Mouse (Mus musculus) retina, postnatal 1 day (tissue): ENCODE data around the gene Ptdss2.
A peak's percentile ranks its signal among the peaks of the same experiment; 100 is the strongest.

Experiments used
- DNase-seq: peaks from one replicate; pipeline ENCODE4 v3.0.0-alpha.2; 2012

Gene Ptdss2

DNA sequence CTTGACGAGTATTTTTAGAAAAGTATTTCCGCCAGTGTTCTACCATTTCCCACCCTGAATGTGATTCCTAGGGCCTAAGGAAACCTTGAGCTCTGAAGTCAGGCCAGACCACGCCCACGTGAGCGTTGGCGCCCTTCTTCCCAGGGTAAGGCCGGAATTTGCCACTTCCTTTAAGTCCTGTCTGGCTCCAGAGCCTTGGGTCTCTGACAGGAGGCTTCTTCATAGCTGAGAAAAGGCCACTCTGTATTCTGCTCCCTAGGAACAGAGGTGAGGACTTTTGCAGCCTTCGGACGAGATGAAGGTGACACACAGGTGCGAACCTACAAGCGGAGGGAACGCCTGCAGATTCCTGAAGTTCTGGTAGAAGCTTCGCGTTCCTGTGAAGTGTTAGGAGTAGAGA lies at the start of gene Ptdss2:
Ptdss2 (plus strand) TSS at position 138 of the 400 bp plus-strand sequence.
- no peak for DNase-seq

DNA sequence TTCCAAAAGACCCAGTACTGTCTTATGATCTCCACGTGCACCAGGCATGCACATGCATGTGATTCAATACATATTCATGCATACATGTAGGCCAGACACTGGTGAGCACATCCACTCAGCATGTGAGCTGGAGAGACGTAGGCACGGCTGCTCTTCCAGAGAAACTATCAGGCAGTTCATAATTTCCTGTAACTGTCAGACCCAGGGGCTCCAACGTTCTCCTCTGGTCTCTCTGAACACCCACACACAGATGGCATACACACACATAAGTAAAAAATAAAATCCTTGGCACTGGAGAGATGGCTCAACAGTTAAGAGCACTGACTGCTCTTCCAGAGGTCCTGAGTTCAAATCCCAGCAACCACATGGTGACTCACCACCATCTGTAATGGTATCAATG lies 48.4 kb upstream of the Ptdss2 start:
- no peak for DNase-seq

DNA sequence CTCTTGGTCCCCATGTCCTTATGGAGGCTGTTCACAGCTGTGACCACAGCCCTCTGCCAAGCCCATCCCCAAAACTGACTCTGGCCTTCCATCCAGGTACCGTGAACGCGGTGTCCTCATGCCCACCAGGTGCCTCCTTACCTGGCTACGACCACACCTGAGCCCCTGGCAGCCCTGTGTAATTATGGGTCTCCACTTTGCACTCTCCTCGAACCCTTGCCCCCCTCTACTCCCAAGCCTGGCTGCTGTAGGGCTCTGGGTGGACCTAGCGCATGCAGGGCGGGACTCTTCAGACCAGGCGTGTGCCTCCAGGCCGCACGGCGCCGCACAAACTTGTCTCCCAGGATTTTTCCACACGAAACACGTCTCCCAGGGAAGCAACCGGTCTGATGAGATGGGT lies 44.3 kb upstream of the Ptdss2 start, which contains the start of gene Pkp3:
Pkp3 (plus strand) TSS at position 378 of the 400 bp plus-strand sequence.
- no peak for DNase-seq

DNA sequence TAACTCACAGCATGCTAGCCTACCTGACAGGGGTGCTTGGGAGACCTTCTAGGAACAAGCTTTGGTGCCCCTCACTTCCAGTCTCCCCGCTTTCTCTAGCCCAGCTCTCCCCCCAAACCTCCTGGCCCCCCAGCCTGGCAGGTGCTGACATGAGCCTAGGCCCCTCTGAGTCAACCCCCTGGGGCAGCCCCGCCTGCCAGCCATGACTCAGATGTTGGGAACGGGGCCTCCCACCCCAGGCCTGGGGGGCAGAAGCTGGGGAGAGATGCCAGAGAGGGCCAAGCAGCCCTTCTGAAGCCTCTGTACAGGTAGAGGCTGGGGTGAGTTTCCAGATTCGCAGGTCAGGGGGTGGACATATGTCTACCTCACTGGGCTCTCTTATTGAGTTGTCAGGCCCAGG lies 43.3 kb upstream of the Ptdss2 start:
- DNase-seq = no peak

DNA sequence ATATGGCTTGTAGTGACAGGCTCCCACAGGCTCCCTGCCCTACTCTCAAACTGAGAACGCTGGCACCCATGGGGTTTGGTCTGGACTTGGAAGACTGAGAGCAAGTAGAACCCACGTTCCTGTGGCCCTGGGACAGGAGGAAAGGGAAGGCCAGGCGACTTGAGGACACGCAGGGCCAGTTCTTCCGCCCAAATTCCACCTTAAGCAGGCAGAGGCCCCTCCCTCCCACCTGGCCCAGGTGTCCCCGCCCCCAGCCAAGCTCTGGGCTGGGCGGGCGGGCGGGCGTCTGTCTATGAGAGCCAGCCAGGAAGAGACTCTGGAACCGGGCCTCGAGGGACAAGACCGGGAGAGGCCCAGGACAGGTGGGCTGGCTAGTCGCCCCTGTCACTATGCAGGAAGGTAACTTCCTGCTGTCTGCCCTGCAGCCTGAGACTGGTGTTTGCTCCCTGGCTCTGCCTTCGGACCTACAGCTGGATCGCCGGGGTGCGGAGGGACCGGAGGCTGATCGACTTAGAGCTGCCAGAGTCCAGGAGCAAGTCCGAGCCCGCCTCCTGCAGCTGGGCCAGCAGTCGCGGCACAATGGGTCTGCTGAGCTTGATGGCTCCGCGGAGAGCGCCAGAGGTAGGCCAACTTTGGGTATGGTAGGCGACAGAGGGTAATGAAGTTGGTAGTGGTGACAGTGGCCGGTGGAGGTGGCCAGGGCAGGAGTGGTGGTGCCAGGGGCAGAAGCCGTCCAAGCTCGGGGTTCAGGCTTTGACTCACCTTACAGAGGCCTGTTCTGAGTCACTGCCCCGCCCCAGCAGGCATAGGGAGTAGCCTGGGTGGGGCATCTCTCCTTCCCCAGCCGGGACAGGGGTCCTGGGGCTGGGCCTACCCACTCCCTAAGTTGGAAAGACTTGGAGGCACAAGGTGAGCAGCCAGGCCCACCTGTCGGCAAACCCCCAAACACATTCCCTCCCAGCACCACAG lies 42.4 kb upstream of the Ptdss2 start:
- DNase-seq = no peak

DNA sequence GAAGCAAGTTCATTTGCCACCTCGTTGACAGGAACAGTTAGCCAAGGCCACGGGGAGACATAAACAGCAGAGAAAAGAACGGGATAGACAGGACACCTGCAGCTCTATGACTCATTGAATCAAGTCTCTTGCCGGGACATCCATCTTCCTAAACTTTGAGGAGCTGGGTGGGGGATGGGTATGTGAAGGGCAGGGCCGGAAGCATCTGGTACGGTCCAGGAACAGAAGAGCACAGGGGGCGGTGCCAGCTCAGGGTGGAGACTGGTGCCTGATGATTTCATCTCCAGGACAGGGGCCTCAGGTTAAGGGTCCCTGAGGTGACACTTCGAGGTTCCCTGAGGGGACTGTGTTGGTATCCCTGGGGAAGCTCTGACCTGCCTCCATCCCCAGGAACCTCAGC lies 34.3 kb upstream of the Ptdss2 start:
- no peak for DNase-seq

DNA sequence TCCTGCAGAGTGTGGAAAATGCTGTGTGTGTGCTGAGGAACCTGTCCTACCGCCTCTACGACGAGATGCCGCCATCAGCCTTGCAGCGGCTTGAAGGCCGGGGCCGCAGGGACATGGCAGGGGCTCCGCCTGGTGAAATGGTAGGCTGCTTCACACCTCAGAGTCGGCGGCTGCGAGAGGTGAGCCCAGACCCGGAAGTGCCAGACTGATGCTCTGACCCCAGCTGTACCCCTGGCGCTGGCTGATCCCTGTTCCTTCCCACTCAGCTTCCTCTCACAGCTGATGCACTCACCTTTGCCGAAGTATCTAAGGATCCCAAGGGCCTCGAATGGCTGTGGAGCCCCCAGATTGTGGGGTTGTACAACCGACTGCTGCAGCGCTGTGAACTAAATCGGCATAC lies 33.7 kb upstream of the Ptdss2 start:
- DNase-seq = no peak

DNA sequence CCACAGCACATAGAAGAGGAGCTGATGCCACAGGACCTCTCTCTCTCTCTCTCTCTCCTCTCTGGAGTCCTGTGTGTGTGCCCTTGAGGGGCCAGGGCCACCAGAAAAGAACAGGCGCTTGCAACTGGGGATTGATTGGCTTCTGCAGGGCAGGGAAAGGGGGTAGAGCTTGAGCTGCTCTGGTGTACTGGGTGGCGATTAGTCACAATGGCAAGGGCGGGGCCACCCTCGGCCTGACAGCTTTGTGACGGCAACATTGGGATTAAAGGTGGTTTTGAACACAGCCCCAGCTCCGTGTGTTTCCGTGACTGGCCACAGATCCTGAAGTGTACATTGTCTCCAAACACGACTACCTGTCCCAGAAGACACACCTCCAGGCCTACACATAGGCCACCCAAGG lies 32.0 kb upstream of the Ptdss2 start:
- no peak for DNase-seq

DNA sequence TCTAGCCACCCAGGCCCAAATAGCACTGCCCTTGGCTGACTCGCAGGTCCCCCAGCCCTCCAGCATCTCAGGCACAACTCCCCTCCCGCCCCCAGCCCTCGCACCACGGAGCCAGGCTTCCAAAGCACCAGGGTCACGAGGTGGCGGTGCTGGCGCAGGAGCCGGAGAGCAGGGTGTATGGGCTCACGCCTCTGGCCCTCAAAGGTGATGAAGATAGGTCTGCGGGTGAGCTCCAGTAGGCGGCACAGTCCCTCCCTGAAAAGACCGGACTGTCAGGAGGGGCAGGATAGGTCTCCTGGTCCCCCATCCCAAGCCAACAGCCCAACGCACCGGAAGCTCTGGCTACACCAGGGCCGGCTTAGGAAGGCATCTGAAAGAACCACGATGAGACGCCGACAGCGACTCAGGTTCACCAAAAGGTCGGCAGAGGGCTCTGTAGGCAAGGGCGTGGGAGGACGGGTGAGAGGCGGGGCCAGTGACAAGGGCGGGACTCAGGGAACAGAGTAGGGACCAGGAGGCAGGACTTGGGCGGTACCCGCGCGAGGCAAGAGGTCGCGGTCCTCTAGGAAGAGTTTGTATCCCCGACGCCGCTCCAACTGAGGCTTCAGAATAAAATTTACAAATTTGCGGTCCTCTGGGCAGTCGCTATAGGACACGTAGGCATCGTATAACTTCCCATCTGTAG lies 30.0 kb upstream of the Ptdss2 start:
- peak; percentile 86 for DNase-seq

DNA sequence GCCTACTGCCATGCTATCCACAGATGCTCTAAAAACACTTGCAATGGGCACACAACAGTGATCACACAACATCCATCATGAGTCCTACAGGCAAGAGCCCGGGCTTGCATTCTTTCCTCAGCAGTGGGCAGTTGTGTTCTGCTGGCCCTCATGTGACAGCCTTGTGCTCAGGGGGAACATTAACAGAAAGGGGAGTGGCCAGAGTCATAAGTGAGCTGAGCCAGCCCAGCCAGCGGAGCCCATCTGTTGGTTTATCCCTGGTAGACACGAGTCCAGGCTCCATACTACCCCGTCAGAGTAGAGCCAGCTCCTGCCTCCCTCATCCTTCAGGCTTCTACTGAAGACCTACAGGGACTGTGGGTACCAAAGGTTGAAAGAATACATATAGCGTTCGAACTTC lies 28.2 kb upstream of the Ptdss2 start:
- DNase-seq = no peak

DNA sequence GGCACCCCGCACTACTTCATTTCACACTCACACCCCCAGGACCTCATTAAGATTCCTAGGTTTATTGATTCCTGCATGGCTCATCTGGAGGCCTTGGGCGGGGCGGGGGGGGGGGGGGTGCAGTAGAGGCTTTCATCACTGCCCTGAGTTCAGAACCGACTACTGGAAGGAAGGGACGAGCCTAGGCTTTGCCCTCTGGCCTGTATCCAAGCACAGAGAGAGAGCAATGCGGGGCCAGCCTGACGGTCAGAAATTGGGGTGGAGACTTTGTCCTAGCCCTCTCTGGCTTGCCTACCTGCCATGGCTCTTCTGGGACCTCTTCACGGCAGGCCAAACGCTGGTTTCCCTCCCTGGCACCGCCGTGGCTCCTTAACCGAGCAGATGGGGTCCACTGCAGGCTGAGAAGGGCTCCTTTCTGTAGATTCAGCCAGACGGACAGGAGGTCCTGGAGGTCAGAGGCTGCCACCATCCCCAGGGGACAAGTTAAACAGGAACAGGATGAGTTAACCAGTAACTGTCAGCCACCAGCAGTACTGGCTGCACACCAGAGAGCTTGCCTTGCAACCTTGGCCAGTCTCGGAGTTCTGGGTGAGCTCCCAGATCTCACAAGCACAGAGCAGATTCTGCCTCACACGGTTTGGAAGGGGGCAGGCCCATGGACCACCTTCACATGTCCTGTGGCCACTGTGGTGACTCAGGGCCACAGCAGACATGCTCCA lies 27.5 kb upstream of the Ptdss2 start:
- no peak for DNase-seq

DNA sequence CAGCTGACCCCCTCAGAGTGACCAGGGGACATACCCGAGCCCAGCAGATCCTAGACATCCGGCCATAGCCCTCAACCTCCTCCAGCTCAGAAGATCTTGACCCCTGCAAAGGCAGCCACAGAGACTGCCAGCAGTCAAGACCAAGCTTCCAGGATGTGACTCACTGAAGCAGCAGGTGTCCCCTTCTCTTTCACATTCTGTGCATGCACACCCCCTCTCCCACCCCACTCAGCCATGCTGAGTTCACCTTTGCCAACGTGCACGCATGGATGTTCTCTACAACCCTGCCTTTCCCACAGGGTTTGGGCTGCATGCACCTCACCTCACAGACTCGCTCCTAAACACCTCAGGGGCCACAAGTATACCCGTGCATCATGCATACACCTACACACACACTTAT lies 26.2 kb upstream of the Ptdss2 start:
- no peak for DNase-seq

DNA sequence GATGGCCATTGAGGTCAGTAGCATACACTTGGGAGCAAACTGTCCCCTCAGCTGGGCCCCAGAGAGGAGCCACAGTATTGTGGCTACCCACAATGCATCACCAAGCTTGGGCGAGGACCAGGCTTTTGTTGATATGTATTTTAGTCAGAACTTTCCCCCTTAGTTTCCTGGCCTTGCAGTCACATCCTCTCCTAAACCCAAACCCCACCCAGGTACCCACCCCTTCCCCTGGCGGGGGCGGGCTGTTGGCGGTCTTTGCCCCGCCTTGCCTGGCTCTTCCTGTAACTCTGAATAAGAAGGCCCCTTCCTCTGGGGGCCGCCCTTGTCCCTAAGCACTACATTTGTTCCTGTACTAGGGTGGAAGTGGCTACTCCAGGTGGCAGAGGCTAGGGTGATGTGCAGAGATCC lies 25.5 kb upstream of the Ptdss2 start:
- no peak for DNase-seq

DNA sequence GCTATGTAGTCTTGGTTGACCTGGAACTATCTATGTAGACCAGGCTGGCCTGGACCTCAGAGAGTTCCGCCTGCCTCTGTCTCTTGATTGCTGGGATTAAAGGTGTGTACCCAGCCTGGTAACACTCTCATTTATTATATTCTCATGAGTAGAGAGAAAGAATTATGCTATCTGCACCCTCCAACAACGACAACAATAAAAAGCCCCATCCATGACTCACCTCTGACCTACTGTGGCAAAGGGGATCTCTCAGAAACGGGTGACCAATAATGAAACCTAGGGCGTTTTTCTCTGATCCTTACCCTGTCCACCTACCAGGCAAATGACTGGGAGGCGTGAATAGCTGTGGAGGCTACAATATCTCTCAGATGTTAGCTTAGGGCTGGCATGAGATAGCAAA lies 25.0 kb upstream of the Ptdss2 start:
- DNase-seq = no peak

DNA sequence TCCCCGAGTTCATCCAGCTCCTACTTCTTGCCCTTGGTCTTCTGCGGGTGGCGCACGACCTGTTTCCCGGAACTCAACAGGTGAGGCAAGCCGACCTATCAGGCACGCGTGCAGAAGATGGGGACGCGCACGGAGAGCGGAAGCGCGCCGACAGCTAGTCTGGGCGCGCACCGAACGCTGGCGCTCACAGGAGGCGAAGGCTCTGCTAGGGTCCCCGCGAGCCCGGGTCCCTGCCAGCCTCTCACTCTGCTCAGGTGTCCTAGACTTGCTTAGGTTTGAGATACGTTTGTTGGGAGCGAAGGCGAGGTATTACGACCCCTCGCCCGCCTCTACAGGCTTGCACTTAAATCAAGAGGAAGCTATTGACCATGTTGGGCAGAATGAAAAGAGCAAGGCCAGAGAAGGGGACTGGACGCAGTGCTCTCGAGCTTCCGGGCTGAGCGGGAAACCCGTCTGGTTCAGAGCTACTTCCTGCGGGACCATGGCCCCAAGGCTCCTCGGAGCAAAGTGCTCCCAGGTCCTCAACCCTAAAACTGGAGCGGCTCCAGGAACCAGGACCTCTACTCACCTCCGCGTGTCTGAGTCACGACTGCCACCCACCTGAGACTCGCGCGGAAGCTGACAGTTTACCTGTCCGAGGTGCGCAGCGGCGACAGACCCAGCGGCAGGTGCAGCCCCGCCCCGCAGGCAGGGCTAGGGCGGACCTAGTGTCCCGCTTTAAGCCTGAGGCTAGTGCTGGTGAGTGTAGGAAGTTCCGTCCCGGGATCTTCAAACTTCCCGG lies 22.1 kb upstream of the Ptdss2 start, which contains the start of gene Sigirr:
Sigirr (minus strand) TSS at position 662 of the 781 bp plus-strand sequence.
- DNase-seq = peak; percentile 43

DNA sequence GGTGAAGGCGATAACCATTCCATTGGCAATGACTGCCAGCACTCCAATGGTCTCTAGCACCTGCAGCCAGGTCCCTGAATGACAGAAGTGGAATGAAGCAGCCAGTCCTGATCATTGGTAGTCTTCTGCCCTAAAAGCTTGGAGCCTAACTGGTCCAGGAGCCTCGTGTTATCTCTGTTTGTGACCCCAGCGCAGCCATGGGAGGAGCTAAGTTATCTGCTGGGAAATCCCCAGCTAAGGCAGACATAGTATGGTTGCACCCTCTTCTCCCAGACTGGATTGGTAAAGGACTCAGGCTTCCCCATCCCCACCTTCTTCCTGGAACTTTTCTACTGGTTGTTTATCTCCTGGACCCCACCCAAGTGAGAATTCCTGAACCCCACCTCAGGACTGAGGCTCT lies 19.0 kb upstream of the Ptdss2 start:
- no peak for DNase-seq

DNA sequence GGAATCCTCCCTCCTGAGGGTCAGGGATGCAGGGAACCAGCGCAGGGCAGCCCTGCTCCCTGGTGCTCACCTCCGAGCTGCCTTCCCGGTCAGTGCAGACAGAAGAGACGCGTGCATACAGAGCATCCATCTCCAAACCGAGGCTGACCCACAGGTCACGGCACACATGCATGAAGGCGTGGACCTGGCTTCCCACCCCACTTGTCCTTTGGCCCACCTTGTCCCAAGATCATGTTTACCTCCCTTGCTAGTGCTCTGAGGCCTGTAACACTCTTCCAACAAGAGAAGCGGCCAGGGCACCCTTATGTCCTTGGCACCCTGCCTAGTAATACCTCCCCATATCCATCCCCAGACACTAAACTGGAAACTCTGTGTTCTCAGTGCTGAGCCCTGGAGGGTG lies 6.3 kb upstream of the Ptdss2 start:
- DNase-seq = no peak

DNA sequence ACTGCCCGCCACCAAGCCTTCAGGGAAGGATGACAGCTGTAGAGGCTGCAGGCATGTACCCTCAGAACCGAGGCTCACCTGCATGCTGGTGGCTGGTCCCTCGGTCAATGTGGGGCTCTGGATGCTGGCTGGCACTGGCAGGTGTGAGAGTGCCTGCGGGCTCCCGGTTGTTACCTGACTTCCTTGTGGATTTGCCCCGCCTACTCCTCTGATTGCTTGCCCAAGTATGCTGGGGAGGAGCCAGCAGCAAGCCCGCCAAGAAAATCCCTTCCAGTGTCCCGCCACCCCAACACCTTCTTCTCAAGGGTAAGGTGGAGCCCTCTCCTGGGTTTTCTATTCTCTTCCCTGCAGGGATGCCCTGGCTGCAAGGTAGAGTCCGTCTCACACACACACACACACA lies 4.5 kb upstream of the Ptdss2 start, which contains the start of gene Ano9:
Ano9 (minus strand) TSS at position 171 of the 400 bp plus-strand sequence.
- no peak for DNase-seq

DNA sequence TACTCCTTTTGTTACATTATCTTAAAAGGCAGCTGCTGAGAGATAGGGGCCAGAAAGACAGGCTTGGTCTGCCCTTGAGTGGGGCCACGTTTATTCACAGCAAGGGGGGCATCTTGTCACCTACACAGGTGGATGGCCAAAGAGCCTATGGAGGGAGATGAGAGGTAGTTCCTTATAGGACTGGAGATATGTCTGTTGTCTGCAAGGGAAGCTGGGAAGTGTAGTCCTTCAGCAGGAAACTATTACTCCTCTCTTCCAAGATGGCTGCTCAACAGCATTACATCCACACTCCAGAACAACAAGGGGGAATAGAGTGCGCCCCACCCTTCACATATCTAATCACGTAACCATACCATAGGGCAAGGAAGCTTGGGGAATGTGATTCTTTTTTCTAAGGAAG lies 2.7 kb upstream of the Ptdss2 start:
- no peak for DNase-seq

DNA sequence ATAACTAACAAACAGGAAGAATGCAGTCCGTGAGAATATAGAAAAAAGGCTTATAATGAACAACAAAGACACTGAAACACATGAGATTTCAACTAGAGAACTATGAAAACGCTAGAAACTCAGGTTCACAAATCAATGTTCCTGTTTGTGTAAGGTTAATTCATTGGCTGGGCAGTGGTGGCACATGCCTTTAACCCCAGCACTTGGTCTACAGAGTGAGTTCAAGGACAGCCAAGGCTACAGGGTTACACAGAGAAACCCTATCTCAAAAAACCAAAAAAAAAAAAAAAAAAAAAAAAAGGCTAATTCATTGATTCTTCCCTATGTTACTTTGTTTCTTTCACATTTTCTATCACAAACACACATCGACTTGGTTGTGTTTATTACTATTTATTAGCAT lies 1.6 kb upstream of the Ptdss2 start:
- DNase-seq = no peak

DNA sequence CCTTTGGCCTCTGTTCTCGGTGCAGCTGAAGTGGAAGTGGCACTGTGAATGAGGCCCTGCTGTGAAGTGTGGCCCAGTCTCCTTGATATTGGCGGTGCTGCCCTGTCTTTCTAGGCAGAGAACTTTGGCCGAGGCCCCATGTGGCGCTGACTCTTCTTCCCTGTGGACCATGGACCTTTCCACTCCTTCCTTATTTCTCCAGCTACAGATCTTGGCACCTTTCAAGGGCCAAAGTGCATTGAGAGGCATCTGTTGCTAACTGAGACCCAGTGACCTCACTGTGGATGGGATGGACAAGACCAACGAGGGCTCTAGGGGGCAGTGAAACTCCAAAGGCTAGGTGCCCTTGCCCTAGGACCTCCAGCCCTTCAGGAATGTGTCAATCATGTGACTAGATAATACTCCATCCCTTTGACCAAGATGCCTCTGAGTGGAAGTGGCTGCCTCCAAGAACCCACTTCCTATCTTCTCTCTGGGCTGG lies 1.1 kb upstream of the Ptdss2 start:
- DNase-seq = no peak
